Mouse (Mus musculus): ENCODE data around the gene Gm7544. TPM values are rescaled to one million over a fixed set of nuclear protein-coding genes. Genes with fewer than 3 reads are reported as not detected.

Gene Gm7544
- total and polyA plus RNA-seq, 3 experiments, result not detected

DNA sequence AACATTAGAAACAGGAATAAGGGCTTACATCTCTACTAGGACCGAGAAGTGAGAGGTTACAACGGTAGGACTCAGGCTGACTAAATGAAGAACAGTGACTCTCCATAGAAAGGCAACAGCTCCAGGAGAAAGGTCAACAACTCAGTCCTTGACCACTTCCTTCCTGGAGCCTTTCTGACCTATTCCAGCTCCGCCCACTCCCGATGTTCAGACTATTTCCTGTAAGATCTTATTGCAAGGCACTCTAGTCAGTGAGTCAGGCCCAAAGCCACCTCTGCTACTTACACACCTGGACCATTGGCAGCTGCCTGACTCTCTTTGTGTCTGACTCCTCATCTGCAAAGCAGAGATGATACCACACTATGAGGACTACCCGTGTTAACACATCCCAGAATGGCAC, 19.9 kb upstream of the Gm7544 start:
- H3K36me3 ChIP-seq (replicated peaks in 1 of 2; ENCODE audit: control insufficient read depth in 1 of 2, insufficient read depth in 1 of 2, low read length in 1 of 2), result no peaks in the 10 kb centered on the region
- dilution Hi-C loops (cut with MboI; ENCODE audit: extremely low pct_ligation_motif_present, extremely low pct_unique_long_range_greater_than_20kb, low sequenced_read_pairs) (no loop called here), in situ Hi-C loops (cut with MboI; ENCODE audit: low pct_ligation_motif_present, low pct_unique_long_range_greater_than_20kb, low sequenced_read_pairs) (no loop called here)
- no peaks in the 10 kb centered on the region for H3K79me2 ChIP-seq (replicated peaks; ENCODE audit: control insufficient read depth, extremely low read depth, insufficient read depth, poor library complexity, severe bottlenecking)
- H3K4me1 ChIP-seq (ENCODE audit: control insufficient read depth in 1 of 2, insufficient read depth in 2 of 2), result peaks cover 3 to 7% of the 10 kb centered on the region in 2 experiments; a peak in 2 of 4 replicates
- no peaks in the 10 kb centered on the region for H3K9me3 ChIP-seq (replicated peaks; ENCODE audit: low read length)
- H3K9ac ChIP-seq (ENCODE audit: insufficient read depth, low read depth), result no peak overlapping the region
- H3K4me2 ChIP-seq (ENCODE audit: insufficient read depth, low read depth, poor library complexity, severe bottlenecking), result no peak overlapping the region
- no peak overlapping the region for H3K27ac ChIP-seq (ENCODE audit: insufficient read depth, low read depth)
- no peak for TF ChIP-seq ZC3H11A (IDR thresholded peaks at IDR 0.05; ENCODE audit: low read depth, low read length)
- TF ChIP-seq POLR2AphosphoS2 (IDR thresholded peaks at IDR 0.05; ENCODE audit: low read depth, low read length), result no peak
- no peak for TF ChIP-seq PAX5 (IDR thresholded peaks at IDR 0.05; ENCODE audit: low read length)
- no peak for DNase-seq (ENCODE audit: extremely low read depth)
- H3K27me3 ChIP-seq (replicated peaks), result no peaks in the 10 kb centered on the region
- no peak overlapping the region for H3K4me3 ChIP-seq (replicated peaks in 1 of 3; ENCODE audit: low read depth in 2 of 3, low read length in 2 of 3, poor library complexity in 1 of 3)

DNA sequence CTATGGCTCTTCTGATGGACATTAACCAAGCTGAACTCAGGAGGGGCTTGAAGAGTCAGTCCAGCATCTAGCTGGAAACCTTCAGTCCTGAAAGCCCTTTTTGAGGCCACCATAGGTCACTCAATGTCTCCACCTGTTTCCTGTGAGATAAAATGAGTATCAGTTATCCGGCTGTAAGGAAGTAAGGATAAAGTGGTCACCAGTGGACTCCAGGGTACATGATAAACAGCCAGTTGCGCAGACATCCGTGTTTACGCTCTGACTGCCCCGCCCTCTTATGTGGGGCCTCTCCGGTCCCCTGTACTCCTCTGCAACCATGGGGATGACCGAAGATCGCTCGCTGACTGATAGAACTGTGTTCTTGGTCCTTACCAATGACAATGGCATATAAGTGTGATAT, 18.5 kb upstream of the Gm7544 start:
- Histone ChIP-seq H3K27me3 (replicated peaks) (no peaks in the 10 kb centered on the region), H3K9me3 (replicated peaks; ENCODE audit: low read length) (no peaks in the 10 kb centered on the region), H3K79me2 (replicated peaks; ENCODE audit: control insufficient read depth, extremely low read depth, insufficient read depth, poor library complexity, severe bottlenecking) (no peaks in the 10 kb centered on the region), H3K4me3 (replicated peaks in 1 of 3; ENCODE audit: low read depth in 2 of 3, low read length in 2 of 3, poor library complexity in 1 of 3) (no peak overlapping the region), H3K4me1 (ENCODE audit: control insufficient read depth in 1 of 2, insufficient read depth in 2 of 2) (peaks cover 3 to 7% of the 10 kb centered on the region in 2 experiments; a peak in 2 of 4 replicates), H3K4me2 (ENCODE audit: insufficient read depth, low read depth, poor library complexity, severe bottlenecking) (no peak overlapping the region), H3K9ac (ENCODE audit: insufficient read depth, low read depth) (no peak overlapping the region), H3K36me3 (replicated peaks in 1 of 2; ENCODE audit: control insufficient read depth in 1 of 2, insufficient read depth in 1 of 2, low read length in 1 of 2) (no peaks in the 10 kb centered on the region), H3K27ac (ENCODE audit: insufficient read depth, low read depth) (no peak overlapping the region)
- in situ Hi-C loops (cut with MboI; ENCODE audit: low pct_ligation_motif_present, low pct_unique_long_range_greater_than_20kb, low sequenced_read_pairs) (no loop called here), dilution Hi-C loops (cut with MboI; ENCODE audit: extremely low pct_ligation_motif_present, extremely low pct_unique_long_range_greater_than_20kb, low sequenced_read_pairs) (no loop called here)
- DNase-seq (ENCODE audit: extremely low read depth), result no peak
- no peak for TF ChIP-seq KAT2A (IDR thresholded peaks at IDR 0.05; ENCODE audit: insufficient replicate concordance, low read length)
- TF ChIP-seq ZMIZ1 (IDR thresholded peaks at IDR 0.05; ENCODE audit: low read depth, low read length), result no peak
- TF ChIP-seq PAX5 (IDR thresholded peaks at IDR 0.05; ENCODE audit: low read length), result no peak
- no peak for TF ChIP-seq ETS1 (conservative IDR thresholded peaks at IDR 0.05; ENCODE audit: low read depth, low read length)
- no peak for TF ChIP-seq MYC (IDR thresholded peaks at IDR 0.05; ENCODE audit: low read depth, low read length)
- no peak for TF ChIP-seq POLR2A (IDR thresholded peaks at IDR 0.05; ENCODE audit: low read depth, low read length)
- TF ChIP-seq ZC3H11A (IDR thresholded peaks at IDR 0.05; ENCODE audit: low read depth, low read length), result no peak
- TF ChIP-seq MXI1 (IDR thresholded peaks at IDR 0.05; ENCODE audit: low read depth, low read length), result no peak
- TF ChIP-seq EP300 (IDR thresholded peaks at IDR 0.05; ENCODE audit: low read length), result no peak
- no peak for TF ChIP-seq NELFE (IDR thresholded peaks at IDR 0.05; ENCODE audit: low read depth, low read length)
- no peak for TF ChIP-seq JUND (conservative IDR thresholded peaks at IDR 0.05; ENCODE audit: low read depth, low read length)
- TF ChIP-seq HCFC1 (IDR thresholded peaks at IDR 0.05; ENCODE audit: low read depth, low read length), result no peak
- no peak for TF ChIP-seq USF2 (conservative IDR thresholded peaks at IDR 0.05; ENCODE audit: low read depth, low read length)
- TF ChIP-seq IRF4 (IDR thresholded peaks at IDR 0.05; ENCODE audit: low read depth, low read length), result no peak
- TF ChIP-seq MEF2A (IDR thresholded peaks at IDR 0.05; ENCODE audit: borderline replicate concordance, low read depth, low read length), result no peak
- TF ChIP-seq UBTF (IDR thresholded peaks at IDR 0.05; ENCODE audit: low read depth, low read length), result no peak
- no peak for TF ChIP-seq POLR2AphosphoS2 (IDR thresholded peaks at IDR 0.05; ENCODE audit: low read depth, low read length)

All from CH12.LX (cell line).